Mouse (Mus musculus): Measurements from ENCODE around the gene Ptprd.

GRCm38 (mm10) chr4:76297375-76297774 is 1914.4 kb downstream of the Ptprd start:
- TF ChIP-seq CTCF (IDR thresholded peaks at IDR 0.05; ENCODE audit: insufficient read depth, low read depth, low read length): no peak
- TF ChIP-seq POLR2A (IDR thresholded peaks at IDR 0.05; ENCODE audit: insufficient read depth, low read depth, low read length): no peak

All from olfactory bulb, adult 2 months (tissue).